Mouse (Mus musculus) lung, postnatal 10 days (tissue): ENCODE measurements at regions not wholly inside any gene's neighbourhood (a gene's known extent, or its start where the extent isn't known, plus 50 kb on each side); places are given as distances from the start of the nearest gene placed in this dataset.
A peak's percentile ranks its signal among the peaks of the same experiment; 100 is the strongest.

Experiments used
- DNase-seq: peaks from one replicate; pipeline ENCODE4 v3.0.0; 2021

- DNase-seq, result no peak
Observed at GRCm38 (mm10) chr8:97477098-97477457, 1588.7 kb upstream of the Got2 start.

- no peak for DNase-seq
Observed at GRCm38 (mm10) chr8:97476430-97477097, 1588.2 kb upstream of the Got2 start.

- no peak for DNase-seq
Observed at GRCm38 (mm10) chr8:97473326-97473725, 1585.0 kb upstream of the Got2 start.

- DNase-seq, result no peak
Observed at GRCm38 (mm10) chr8:97461478-97461877, 1573.1 kb upstream of the Got2 start.

GRCm38 (mm10) chr8:97447696-97448095, 1559.3 kb upstream of the Got2 start:
- DNase-seq, result no peak

- DNase-seq, result peak; percentile 33
Observed at GRCm38 (mm10) chr8:97441483-97441882, 1553.1 kb upstream of the Got2 start.

- DNase-seq, result no peak
Observed at GRCm38 (mm10) chr8:97433584-97433983, 1545.2 kb upstream of the Got2 start.

- DNase-seq, result no peak
Observed at GRCm38 (mm10) chr8:97431467-97431866, 1543.1 kb upstream of the Got2 start.

- no peak for DNase-seq
Observed at GRCm38 (mm10) chr8:97422331-97422730, 1534.0 kb upstream of the Got2 start.

- no peak for DNase-seq
Observed at GRCm38 (mm10) chr8:97414742-97415141, 1526.4 kb upstream of the Got2 start.

GRCm38 (mm10) chr8:97403308-97403707, 1515.0 kb upstream of the Got2 start:
- DNase-seq, result no peak

- no peak for DNase-seq
Observed at GRCm38 (mm10) chr8:97397327-97397719, 1509.0 kb upstream of the Got2 start.

GRCm38 (mm10) chr8:97396634-97397326, 1508.4 kb upstream of the Got2 start:
- DNase-seq, result no peak

- no peak for DNase-seq
Observed at GRCm38 (mm10) chr8:97389651-97390050, 1501.3 kb upstream of the Got2 start.

- no peak for DNase-seq
Observed at GRCm38 (mm10) chr8:97389149-97389548, 1500.8 kb upstream of the Got2 start.

GRCm38 (mm10) chr8:97374911-97375771, 1486.8 kb upstream of the Got2 start:
- no peak for DNase-seq

GRCm38 (mm10) chr8:97346630-97347029, 1458.3 kb upstream of the Got2 start:
- DNase-seq, result no peak

GRCm38 (mm10) chr8:97315497-97315896, 1427.2 kb upstream of the Got2 start:
- no peak for DNase-seq

- DNase-seq, result no peak
Observed at GRCm38 (mm10) chr8:97308304-97308703, 1420.0 kb upstream of the Got2 start.

- no peak for DNase-seq
Observed at GRCm38 (mm10) chr8:97270582-97270981, 1382.2 kb upstream of the Got2 start.

GRCm38 (mm10) chr8:97260964-97261363, 1372.6 kb upstream of the Got2 start:
- DNase-seq, result no peak

- no peak for DNase-seq
Observed at GRCm38 (mm10) chr8:97254169-97254568, 1365.8 kb upstream of the Got2 start.

- DNase-seq, result no peak
Observed at GRCm38 (mm10) chr8:97252232-97252631, 1363.9 kb upstream of the Got2 start.

- DNase-seq, result peak; percentile 20
Observed at GRCm38 (mm10) chr8:97251458-97251865, 1363.1 kb upstream of the Got2 start.
